Mouse (Mus musculus): ENCODE results near the gene Acsm4. TPM values are rescaled to one million over a fixed set of nuclear protein-coding genes. Genes with fewer than 3 reads are reported as not detected.

The Acsm4 gene
- polyA plus RNA-seq (2015; fragmentation: Nextera tagmentation; extraction: Ambion mirVana) = not detected in 2 replicates

DNA sequence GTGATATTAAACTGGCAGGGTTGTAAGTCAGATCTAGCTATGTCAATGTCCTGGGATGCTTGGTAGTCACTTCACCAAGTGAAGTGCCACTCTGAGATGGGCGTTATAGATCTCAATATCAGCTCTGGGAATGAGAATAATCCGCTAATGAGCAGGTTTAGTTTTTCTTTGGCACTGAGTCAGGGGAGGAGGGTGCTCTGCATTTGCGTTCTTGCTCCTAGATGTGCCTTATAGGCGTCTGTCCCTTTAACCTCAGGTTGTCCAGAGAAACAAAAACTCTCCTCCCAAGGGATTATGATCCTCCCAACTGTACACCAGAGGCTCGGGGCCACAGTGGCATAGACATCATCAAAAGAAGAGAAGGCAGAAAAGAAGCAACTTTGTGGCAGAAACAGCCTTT, at the start of gene Acsm4:
TSS of gene Acsm4 (plus strand) at position 301 of the 400 bp plus-strand sequence.
- Histone ChIP-seq H3K27me3 (no peaks in the 10 kb centered on the region), H3K9ac (no peak within 1 kb of the TSS), H3K27ac (no peak within 1 kb of the TSS), H3K9me3 (no peaks in the 10 kb centered on the region), H3K4me1 (no peaks in the 10 kb centered on the region), H3K36me3 (no peaks in the 10 kb centered on the region), H3K4me2 (replicated peaks) (no peak within 1 kb of the TSS), H3K4me3 (no peak within 1 kb of the TSS)
- no peak for ATAC-seq (ENCODE audit: low FRiP score, low read depth)
- WGBS = 76% methylated on average over 5 of the region's 5 CpGs

DNA sequence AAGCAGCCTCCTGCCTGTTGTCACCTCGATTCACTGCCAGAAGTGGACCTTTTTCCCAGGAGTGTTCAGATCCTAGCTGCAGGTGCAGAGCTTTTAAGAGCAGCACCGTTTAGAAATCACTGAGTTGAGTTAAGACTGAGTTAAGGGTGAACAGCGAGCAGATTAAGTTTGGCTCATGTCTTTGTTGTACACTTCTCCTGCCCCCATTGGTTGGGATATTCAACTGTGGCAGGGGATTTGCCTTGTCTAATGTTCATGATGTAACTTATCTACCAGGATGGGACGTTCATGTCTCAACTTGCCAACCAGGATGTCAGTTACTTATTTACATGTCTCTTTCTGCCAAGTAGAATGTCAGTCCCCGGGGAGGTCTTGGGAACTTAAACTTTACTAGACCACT, 47.5 kb upstream of the Acsm4 start:
- no peak overlapping the region for H3K4me2 ChIP-seq (replicated peaks)
- 76% methylated on average over 5 of the region's 5 CpGs for WGBS
- ATAC-seq (ENCODE audit: low FRiP score, low read depth) = no peak
- H3K4me1 ChIP-seq = no peaks in the 10 kb centered on the region
- no peaks in the 10 kb centered on the region for H3K27me3 ChIP-seq
- no peak overlapping the region for H3K4me3 ChIP-seq
- H3K9ac ChIP-seq = no peak overlapping the region
- no peaks in the 10 kb centered on the region for H3K36me3 ChIP-seq
- no peaks in the 10 kb centered on the region for H3K9me3 ChIP-seq
- H3K27ac ChIP-seq = no peak overlapping the region

DNA sequence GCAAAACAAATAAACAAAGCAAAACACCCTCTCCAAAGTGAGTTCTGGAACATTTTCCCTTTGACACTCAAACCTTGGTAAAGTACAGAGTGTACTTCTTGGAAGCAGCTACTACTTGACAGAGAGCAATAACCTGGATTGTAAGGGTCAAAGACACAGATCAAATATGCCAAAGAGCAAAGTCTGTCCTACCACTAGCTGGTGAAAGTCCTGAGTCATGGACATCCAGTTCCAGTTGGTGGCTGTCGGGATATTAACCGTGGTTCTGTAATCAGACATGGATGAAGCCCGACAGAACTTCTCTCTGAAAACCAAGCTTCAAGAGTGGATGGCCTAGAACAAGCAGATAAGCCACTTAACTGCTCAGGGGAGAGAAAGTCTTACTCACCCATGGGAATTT, 21.9 kb upstream of the Acsm4 start:
- Histone ChIP-seq H3K27me3 (no peaks in the 10 kb centered on the region), H3K36me3 (no peaks in the 10 kb centered on the region), H3K4me3 (no peak overlapping the region), H3K4me2 (replicated peaks) (no peak overlapping the region), H3K9me3 (no peaks in the 10 kb centered on the region), H3K27ac (no peak overlapping the region), H3K4me1 (no peaks in the 10 kb centered on the region), H3K9ac (no peak overlapping the region)
- 92% methylated on average over 3 of the region's 3 CpGs for WGBS
- no peak for ATAC-seq (ENCODE audit: low FRiP score, low read depth)

DNA sequence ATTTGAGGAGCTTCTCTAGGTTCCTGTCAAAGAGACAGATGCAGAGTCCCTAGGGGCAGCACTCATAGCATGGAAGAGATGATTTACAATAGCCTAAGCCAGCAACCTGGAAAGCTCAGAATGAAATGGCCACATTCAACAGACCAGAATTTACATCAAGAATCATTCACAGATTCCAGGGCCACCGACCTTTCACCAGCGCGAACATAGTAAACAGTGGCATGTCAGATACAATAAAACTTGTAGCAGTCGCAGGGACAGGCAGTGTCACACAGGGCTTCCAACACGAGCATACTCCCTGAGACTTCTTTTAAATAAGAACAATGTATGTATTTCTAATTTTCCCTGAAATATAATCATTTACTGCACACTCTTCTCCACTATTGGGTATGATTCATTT, 19.4 kb upstream of the Acsm4 start:
- Histone ChIP-seq H3K9me3 (no peaks in the 10 kb centered on the region), H3K4me2 (replicated peaks) (no peak overlapping the region), H3K4me1 (no peaks in the 10 kb centered on the region), H3K4me3 (no peak overlapping the region), H3K36me3 (no peaks in the 10 kb centered on the region), H3K9ac (no peak overlapping the region), H3K27me3 (no peaks in the 10 kb centered on the region), H3K27ac (no peak overlapping the region)
- no peak for ATAC-seq (ENCODE audit: low FRiP score, low read depth)
- 73% methylated on average over 5 of the region's 5 CpGs for WGBS

DNA sequence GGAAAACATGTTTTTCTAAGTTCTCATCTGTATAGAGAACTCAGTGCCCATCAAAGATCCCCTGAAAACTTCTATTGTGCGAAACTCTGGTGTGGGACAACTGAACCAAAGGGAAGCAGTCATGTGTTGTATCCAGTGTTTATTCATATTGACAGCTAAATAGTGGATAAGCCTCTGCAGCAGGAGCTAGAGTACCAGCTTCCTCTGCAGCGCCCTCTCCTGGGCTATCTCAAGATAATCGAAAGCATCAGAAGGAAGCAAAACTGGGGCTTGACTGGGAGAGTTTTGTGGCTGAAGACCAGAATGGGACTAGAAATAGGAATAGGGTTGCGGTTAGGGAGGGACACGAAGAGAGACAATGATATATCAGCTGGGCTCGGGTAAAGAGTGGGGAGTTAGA, 18.9 kb upstream of the Acsm4 start:
- no peak overlapping the region for H3K4me2 ChIP-seq (replicated peaks)
- ATAC-seq (ENCODE audit: low FRiP score, low read depth) = no peak
- no peaks in the 10 kb centered on the region for H3K36me3 ChIP-seq
- H3K27ac ChIP-seq = no peak overlapping the region
- no peaks in the 10 kb centered on the region for H3K27me3 ChIP-seq
- H3K9me3 ChIP-seq = no peaks in the 10 kb centered on the region
- 40% methylated on average over 6 of the region's 6 CpGs for WGBS
- H3K9ac ChIP-seq = no peak overlapping the region
- H3K4me1 ChIP-seq = no peaks in the 10 kb centered on the region
- H3K4me3 ChIP-seq = no peak overlapping the region

DNA sequence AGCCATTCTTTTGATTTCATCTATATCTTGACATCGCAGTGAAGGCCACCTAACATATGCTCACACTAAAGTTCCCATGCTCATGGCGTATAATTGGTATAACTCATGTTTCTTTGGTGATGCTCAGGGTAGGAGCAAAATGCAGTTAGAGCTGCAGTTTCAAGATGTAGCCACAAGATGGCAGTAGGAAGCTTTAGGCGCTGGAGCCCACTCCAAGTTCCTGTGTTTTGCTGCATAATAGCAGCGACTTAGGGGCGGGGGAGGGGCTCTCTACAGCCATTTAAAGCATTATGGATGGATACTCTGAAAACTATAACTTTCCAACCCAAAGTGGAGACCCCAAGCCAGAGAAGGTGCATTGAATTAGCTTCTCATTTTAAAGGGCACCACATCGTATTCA, 16.4 kb upstream of the Acsm4 start:
- Histone ChIP-seq H3K36me3 (no peaks in the 10 kb centered on the region), H3K9ac (no peak overlapping the region), H3K4me2 (replicated peaks) (no peak overlapping the region), H3K4me3 (no peak overlapping the region), H3K4me1 (no peaks in the 10 kb centered on the region), H3K9me3 (no peaks in the 10 kb centered on the region), H3K27ac (no peak overlapping the region), H3K27me3 (no peaks in the 10 kb centered on the region)
- peak; percentile 76 for ATAC-seq (ENCODE audit: low FRiP score, low read depth)
- 20% methylated on average over 6 of the region's 6 CpGs for WGBS

DNA sequence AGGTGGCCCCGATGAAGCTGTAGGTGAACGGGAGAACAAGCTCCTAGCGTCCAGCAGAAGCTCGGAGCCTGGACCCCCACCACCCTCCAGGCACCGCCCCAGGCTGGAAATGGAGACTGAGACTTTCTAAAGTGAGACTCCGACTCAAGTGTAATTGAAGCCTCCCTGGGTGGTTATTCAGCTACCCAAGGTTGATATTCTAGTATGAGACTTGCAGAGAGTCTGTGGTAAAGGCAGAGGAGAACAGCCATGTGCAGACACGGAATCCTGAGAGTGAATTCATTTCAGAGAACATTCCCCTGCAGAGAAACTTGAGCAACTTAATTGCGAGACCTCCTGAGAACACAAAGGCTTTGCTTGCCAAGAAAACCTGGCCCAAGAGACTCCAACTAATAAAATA, 9.7 kb upstream of the Acsm4 start:
- WGBS = 52% methylated on average over 8 of the region's 8 CpGs
- Histone ChIP-seq H3K4me1 (0 out of 2 replicates have a peak, but pooled peaks cover 5% of the 10 kb centered on the region), H3K9ac (no peak overlapping the region), H3K36me3 (no peaks in the 10 kb centered on the region), H3K4me2 (replicated peaks) (no peak overlapping the region), H3K27me3 (no peaks in the 10 kb centered on the region), H3K9me3 (no peaks in the 10 kb centered on the region), H3K27ac (no peak overlapping the region), H3K4me3 (no peak overlapping the region)
- no peak for ATAC-seq (ENCODE audit: low FRiP score, low read depth)

DNA sequence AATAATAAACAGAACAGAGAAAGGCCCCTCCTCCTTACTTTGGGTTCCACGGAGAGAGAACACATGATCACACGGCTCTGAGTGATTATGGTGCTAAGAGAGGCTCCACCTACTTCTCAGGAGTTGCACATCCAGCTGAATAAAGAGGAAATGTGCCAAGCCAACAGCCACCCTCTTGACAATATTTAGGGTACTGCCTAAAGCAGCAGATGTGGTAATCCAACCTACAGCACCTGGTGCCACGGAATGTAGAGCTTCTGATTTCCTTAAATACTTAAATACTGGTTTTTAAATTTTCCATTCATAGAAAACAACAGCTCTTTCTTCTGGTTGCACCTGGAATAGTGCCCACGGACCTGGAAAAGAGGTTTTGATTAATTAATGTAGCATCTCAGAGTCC, 7.1 kb upstream of the Acsm4 start:
- no peak for ATAC-seq (ENCODE audit: low FRiP score, low read depth)
- H3K4me3 ChIP-seq = no peak overlapping the region

DNA sequence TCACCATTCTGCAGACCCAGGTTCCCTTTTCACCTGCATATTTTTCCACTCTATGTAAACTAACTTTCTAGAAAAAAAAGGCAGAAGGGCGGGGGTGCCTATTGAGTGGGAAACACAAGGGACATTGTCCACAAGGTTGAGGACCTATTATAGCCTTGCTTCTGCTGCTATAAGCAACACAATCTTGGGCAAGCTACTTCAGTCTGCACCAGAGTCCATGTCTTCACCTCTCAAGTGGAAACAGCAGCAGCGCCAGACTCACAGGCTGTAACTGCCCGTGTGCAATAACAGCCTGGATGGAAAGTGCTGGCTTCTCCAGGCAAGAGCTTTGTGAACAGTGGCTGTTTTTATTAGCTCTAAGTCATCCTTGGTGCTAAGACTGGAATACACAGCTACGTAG, 2.5 kb downstream of the Acsm4 start:
- no peak overlapping the region for H3K9ac ChIP-seq
- H3K36me3 ChIP-seq = no peaks in the 10 kb centered on the region
- ATAC-seq (ENCODE audit: low FRiP score, low read depth) = no peak
- no peaks in the 10 kb centered on the region for H3K4me1 ChIP-seq
- no peaks in the 10 kb centered on the region for H3K27me3 ChIP-seq
- H3K4me3 ChIP-seq = no peak overlapping the region
- 73% methylated on average over 4 of the region's 4 CpGs for WGBS
- H3K9me3 ChIP-seq = no peaks in the 10 kb centered on the region
- H3K27ac ChIP-seq = no peak overlapping the region
- no peak overlapping the region for H3K4me2 ChIP-seq (replicated peaks)

More for the DNA sequence above, 7.1 kb upstream of the Acsm4 start:
- Histone ChIP-seq H3K4me1 (0 out of 2 replicates have a peak, but pooled peaks cover 5% of the 10 kb centered on the region), H3K27me3 (no peaks in the 10 kb centered on the region), H3K27ac (no peak overlapping the region), H3K36me3 (no peaks in the 10 kb centered on the region), H3K4me2 (replicated peaks) (no peak overlapping the region), H3K9me3 (no peaks in the 10 kb centered on the region), H3K9ac (no peak overlapping the region)
- WGBS = 62% methylated on average over 4 of the region's 4 CpGs

DNA sequence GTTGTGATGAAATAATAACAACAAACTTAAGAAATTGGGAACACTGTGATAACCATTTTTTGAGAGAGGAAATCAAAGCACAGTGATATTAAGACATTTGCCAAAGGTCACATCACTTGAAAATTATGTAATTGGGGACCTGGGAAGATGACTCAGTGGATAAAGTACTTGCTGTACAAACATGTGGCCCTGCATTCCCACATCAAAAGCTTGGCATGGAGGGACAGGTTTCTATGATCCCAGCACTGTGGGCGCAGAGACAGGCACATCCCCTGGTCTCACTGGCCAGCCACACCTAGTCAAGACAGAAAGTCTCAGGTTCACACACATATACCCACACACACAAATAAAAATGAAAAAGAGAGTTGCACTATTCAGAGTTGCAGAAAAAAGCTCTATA, 5.1 kb downstream of the Acsm4 start:
- 76% methylated on average over 1 of the region's 1 CpGs for WGBS
- no peak overlapping the region for H3K4me2 ChIP-seq (replicated peaks)
- no peak overlapping the region for H3K27ac ChIP-seq

DNA sequence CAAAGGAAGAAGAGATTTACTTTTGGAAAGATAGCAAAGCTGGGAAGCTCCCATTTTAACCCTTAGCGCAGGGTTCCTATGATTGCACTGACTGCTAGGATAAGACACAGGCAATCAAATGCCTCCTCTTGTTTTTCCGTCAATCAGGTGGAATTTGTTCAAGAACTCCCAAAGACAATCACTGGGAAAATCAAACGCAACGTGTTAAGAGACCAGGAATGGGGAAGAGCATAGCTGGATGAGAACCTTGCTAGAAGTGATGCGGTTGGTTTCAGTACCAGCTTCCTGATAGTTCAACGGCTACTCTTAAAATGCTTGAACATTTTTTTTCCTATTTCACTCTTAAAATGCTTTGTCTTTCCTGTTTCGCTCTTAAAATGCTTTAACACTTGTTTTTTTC, 24.3 kb downstream of the Acsm4 start:
- Histone ChIP-seq H3K4me2 (replicated peaks) (no peak overlapping the region), H3K9me3 (no peaks in the 10 kb centered on the region), H3K4me1 (no peaks in the 10 kb centered on the region), H3K9ac (no peak overlapping the region), H3K4me3 (no peak overlapping the region), H3K27ac (no peak overlapping the region), H3K36me3 (peaks cover 39% of the 10 kb centered on the region), H3K27me3 (no peaks in the 10 kb centered on the region)
- 93% methylated on average over 7 of the region's 7 CpGs for WGBS
- ATAC-seq (ENCODE audit: low FRiP score, low read depth) = no peak

More for the DNA sequence above, 5.1 kb downstream of the Acsm4 start:
- no peaks in the 10 kb centered on the region for H3K4me1 ChIP-seq
- H3K36me3 ChIP-seq = no peaks in the 10 kb centered on the region
- H3K4me3 ChIP-seq = no peak overlapping the region
- no peaks in the 10 kb centered on the region for H3K27me3 ChIP-seq
- H3K9me3 ChIP-seq = no peaks in the 10 kb centered on the region
- H3K9ac ChIP-seq = no peak overlapping the region
- ATAC-seq (ENCODE audit: low FRiP score, low read depth) = no peak

DNA sequence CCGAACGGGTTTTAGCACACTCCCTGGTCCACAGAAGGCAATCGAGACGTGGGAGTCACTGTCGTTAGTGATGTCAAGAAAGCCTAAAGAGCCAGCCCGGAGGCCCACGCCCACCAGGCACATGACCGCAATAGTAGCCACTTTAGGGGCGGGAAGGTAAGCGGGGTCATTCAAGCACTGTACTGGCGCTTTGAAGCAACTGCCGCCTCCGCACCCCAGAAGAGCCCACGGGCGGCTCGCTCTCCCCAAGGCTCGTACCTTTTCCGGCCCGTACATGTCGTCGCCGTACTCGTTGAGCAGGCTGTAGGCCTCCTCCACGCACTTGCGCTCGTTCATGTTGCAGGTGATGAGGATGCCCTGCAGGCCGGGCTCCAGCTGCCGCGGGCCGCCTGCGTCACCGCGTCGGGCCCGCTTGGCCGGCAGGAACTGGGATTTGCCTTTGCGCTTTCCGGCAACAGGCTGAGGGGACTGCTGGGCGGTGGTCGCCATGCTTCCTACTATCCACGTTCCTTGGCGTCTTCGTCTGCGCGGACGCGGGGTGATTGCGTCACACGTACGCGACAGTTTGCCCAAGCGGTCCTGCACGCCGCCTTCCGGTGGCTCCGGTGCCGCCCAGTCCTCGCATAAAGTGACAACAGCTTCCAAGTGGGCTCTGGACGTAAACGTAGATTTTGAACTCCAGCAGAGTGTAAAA, 30.6 kb downstream of the Acsm4 start, which contains the start of gene Thumpd1:
TSS of gene Thumpd1 (minus strand) at position 546 of the 694 bp plus-strand sequence.
- Histone ChIP-seq H3K36me3 (peaks cover 32% of the 10 kb centered on the region), H3K4me2 (replicated peaks) (peak within 1 kb of the TSS; percentile 87), H3K9ac (peak within 1 kb of the TSS; percentile 87), H3K9me3 (no peaks in the 10 kb centered on the region), H3K27ac (peak within 1 kb of the TSS; percentile 76; the same call in 1 of the 2 replicates), H3K4me3 (peak within 1 kb of the TSS; percentile 95), H3K27me3 (no peaks in the 10 kb centered on the region), H3K4me1 (peaks cover 10% of the 10 kb centered on the region)
- ATAC-seq (ENCODE audit: low FRiP score, low read depth) = peak; percentile 96
- under 1% methylated on average over 59 of the region's 60 CpGs for WGBS

DNA sequence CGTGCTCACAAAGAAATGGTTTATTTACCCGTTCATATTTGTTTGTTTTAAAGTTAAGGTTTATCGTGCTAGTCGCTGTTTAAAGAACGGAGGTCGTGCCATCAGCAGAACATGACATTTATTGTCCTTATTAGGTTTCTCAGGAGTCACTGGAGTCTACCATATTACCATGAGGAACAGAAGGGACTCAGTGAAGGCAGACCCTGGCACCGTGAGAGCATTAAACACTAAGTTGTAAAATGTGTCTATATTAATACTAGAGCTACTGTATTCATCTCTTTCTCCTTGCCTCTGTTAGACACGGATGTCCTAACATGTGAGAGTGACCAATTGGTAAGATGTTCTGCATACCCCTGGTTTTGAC, 31.1 kb downstream of the Acsm4 start:
- 14% methylated on average over 8 of the region's 8 CpGs for WGBS
- peak; percentile 18; the same call in 1 of the 2 replicates for ATAC-seq (ENCODE audit: low FRiP score, low read depth)
- Histone ChIP-seq H3K27ac (no peak overlapping the region), H3K9me3 (no peaks in the 10 kb centered on the region), H3K4me2 (replicated peaks) (peak overlapping the region; percentile 87), H3K4me3 (peak overlapping the region; percentile 95), H3K4me1 (peaks cover 10% of the 10 kb centered on the region), H3K9ac (peak overlapping the region; percentile 87), H3K36me3 (peaks cover 26% of the 10 kb centered on the region), H3K27me3 (no peaks in the 10 kb centered on the region)
